Mouse (Mus musculus): Measurements from ENCODE around the gene Efna2.
"Not testable (repeated sequence)": the region's sequence is repeated elsewhere in the genome, so short reads cannot be mapped to it uniquely, and the experiment has no call there.

Efna2 gene

GRCm38 (mm10) chr10:80154384-80154783, 24.9 kb upstream of the Efna2 start:
- DNase-seq (ENCODE audit: low read depth, low spot score): no peak

DNA sequence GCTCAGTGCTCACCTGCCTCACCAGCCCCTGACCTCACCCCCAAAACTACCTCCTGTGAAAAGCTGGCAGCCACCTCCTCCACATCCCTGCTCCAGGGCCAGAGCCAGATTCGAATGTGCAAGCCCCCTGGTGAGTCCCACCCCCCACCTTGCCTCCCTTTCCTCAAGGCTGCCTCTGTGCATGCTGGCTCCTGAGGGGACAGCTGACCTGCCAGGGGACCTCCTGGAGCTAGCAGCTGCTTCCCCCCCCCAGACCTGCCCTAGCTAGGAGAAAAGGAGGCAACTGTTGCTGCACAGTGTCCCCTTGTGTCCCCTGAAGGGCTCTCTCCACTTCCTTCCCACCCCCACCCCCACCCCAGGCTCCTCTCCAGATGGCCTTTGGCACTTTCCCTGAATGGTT, 24.0 kb upstream of the Efna2 start:
- DNase-seq (ENCODE audit: low read depth, low spot score): no peak

DNA sequence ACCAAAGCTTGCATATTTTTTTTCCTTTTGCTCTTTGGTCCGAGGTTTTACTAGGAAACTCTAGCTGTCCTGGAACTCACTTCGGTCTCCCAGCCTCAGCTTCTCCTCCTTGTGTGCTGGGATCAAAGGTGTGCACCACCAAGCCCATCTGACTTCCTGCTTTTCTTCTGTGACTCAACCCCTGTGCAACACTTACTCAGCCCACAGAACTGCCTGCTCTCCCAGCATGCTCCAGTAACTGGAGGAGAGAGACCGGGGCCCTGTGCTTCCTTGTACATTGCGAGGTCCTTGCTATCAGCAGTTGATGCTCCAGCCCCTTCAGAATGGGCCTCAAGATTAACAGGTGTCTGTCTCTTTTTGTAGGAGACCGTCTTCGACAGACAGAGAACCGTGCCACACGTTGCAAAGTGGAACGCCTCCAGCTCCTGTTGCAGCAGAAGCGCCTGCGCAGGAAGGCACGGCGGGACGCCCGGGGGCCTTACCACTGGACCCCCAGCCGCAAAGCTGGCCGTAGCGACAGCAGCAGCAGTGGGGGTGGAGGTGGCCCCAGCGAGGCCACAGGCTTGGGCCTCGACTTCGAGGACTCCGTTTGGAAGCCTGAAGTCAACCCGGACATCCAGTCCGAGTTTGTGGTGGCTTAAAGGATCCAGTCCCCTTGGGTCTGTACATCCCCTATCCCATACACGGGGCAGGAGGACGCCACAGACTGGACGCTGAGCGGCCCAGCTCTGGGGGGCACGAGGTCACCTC, 23.1 kb upstream of the Efna2 start:
- DNase-seq (ENCODE audit: low read depth, low spot score): no peak

- no peak for DNase-seq (ENCODE audit: low read depth, low spot score)
Observed at GRCm38 (mm10) chr10:80156752-80157053, 22.6 kb upstream of the Efna2 start.

GRCm38 (mm10) chr10:80157141-80157929, 21.9 kb upstream of the Efna2 start:
- no peak for DNase-seq (ENCODE audit: low read depth, low spot score)

GRCm38 (mm10) chr10:80158307-80158986, 20.8 kb upstream of the Efna2 start:
- peak; percentile 40 for DNase-seq (ENCODE audit: low read depth, low spot score)

- peak; percentile 71 for DNase-seq (ENCODE audit: low read depth, low spot score)
Observed at GRCm38 (mm10) chr10:80159021-80159560, 20.2 kb upstream of the Efna2 start.

GRCm38 (mm10) chr10:80159561-80160454, 19.5 kb upstream of the Efna2 start:
- DNase-seq (ENCODE audit: low read depth, low spot score): peak; percentile 99

GRCm38 (mm10) chr10:80160455-80161371, 18.6 kb upstream of the Efna2 start:
- peak; percentile 79 for DNase-seq (ENCODE audit: low read depth, low spot score)

GRCm38 (mm10) chr10:80161522-80162242, 17.6 kb upstream of the Efna2 start:
- DNase-seq (ENCODE audit: low read depth, low spot score): peak; percentile 83

DNA sequence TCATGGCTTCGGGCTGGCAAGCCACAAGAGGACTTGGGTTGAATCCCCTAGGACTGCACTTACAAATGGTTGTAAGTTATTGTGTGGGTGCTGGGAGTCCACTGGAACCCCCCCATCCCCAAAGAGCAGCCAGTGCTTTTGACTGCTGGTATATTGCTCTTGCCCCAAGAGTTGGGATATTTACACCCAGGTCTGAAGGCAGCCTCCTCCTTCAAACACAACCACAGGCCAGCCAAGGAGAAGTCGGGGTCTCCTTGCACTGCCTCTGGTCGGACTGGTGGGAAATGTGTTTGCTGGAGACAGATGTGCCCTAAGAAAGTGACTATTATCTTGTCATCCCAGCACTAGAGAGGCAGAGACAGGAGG, 17.1 kb upstream of the Efna2 start:
- DNase-seq (ENCODE audit: low read depth, low spot score): no peak

DNA sequence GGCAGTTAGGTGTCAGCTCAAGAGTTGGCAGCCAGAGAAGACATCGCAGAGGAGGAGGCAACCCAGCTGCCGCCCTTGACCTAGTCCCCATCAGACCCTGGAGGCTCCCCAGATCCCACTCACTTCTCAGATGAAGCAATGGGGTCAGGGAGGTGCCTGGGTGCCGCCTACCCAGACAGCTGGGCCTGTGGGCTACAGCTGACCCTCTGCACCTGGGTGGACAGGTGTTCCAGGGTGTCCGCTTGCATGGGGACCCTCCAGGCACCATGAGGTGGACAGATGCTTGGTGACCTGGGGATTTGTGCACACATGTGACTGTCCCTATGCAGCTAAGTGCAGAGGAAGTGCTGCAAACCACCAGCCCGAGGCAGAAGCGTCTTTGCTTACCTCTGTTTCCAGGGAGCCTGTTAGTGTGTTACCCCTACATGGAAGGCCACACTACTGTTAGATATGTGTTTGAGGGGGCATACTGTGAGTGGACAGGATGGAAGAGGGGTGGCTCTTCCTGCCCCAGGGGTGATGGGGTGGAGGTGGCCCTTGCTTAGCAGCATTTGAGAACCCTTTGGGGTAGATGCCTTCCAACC, 16.5 kb upstream of the Efna2 start:
- DNase-seq (ENCODE audit: low read depth, low spot score): no peak

DNA sequence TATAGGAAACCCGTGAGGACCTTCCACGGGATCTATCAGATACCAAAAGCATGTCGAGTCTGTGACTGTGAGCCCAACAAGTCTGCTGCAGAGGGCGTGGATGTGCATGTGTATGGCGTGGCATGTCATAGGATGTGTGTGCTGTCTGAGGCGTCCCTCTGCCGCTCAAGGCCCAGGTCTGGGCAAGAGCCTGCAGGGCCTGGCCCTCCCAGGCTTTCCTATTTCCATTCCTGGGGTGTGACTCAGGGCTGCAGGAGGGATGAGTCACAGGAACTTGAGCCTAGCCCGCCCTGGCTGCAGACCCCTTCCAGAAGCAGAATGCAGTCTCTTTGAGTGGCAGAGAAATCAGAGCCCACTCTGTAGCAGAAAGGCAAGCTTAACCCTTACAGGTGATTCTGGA, 15.6 kb upstream of the Efna2 start:
- no peak for DNase-seq (ENCODE audit: low read depth, low spot score)

DNA sequence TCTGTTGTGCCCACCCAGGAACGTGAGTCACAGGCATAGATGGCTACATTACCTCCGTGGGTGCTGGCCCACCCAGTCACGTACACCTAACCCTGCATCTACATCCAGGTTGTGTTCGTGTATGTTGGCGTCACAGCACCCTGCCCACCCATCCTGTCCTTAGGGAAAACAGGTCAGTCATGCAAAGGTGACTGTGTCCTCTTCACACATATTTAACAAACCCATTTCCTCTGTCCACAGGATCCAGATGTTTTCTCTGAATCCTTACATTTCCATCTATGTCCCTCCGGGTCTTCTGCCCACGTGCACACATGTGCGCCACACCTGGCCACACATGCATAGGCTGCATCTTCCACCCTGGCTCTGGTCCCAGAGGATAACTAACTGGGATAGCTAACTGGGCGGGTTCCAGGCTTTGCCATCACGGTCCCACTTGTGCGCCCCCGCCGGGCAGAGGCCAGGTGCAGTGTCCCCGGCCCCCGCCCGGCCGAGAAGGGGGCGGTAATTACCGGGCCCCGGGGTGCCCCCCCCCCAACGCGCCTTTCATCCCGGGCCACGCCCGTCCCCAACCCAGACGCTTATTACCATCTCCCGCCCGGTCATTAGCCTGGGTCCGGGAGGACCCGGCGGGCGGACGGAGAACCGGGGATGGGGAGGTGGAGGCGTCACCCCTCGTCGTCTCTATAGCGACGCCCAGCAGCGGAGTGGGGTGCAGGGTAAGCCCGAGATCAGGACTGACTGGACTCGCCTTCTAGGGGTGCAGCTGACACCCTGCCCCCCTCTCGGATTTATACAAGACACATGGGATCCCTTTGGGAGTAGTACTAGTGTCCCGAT, 14.9 kb upstream of the Efna2 start:
- no peak for DNase-seq (ENCODE audit: low read depth, low spot score)

DNA sequence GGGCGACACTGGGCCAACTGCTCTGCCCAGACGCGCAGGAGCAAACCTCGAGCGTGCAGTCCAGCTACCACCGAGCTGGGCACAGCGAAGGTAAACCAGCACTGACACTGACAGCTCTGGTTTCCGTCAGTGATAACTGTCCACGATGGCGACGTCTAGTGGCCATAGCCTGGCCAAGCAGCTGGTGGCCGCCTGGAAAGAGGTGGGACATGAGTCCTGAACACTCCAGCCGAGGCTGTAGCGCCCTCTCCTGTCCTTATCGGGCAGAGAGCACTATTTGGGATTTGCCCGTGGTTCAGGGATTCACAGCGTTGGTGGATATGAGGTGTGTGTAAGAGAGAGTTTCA, 14.3 kb upstream of the Efna2 start:
- DNase-seq (ENCODE audit: low read depth, low spot score): peak; percentile 96

GRCm38 (mm10) chr10:80165392-80166128, 13.7 kb upstream of the Efna2 start, which contains the start of gene Cirbp:
Gene Cirbp, plus strand, starts transcription at chr10:80165985.
- DNase-seq (ENCODE audit: low read depth, low spot score): peak; percentile 69

GRCm38 (mm10) chr10:80166136-80166535, 13.1 kb upstream of the Efna2 start:
- not testable (repeated sequence) for DNase-seq (ENCODE audit: low read depth, low spot score)
